Mouse (Mus musculus) ES-Bruce4 (cell line): ENCODE measurements at regions not wholly inside any gene's neighbourhood (a gene's known extent, or its start where the extent isn't known, plus 50 kb on each side); places are given as distances from the start of the nearest gene placed in this dataset.
A peak's percentile ranks its signal among the peaks of the same experiment; 100 is the strongest.

Experiments
- H3K27ac ChIP-seq: 2 replicates; pipeline ENCODE4 v1.5.1; 2012; ENCODE audit warnings: low read length, inconsistent platforms; ENCODE audit not compliant: insufficient read depth
- H3K27me3 ChIP-seq: 2 replicates; pipeline ENCODE4 v1.6.1; 2012; ENCODE audit warnings: mild to moderate bottlenecking, low read length, inconsistent platforms; ENCODE audit not compliant: control insufficient read depth, poor library complexity, insufficient read depth, severe bottlenecking
- H3K36me3 ChIP-seq: 2 replicates; pipeline ENCODE4 v1.6.1; 2012; ENCODE audit warnings: inconsistent platforms, mild to moderate bottlenecking, low read length, moderate library complexity; ENCODE audit not compliant: control insufficient read depth, poor library complexity, insufficient read depth, severe bottlenecking
- H3K4me1 ChIP-seq: one replicate; pipeline ENCODE4 v1.8.1; 2011; ENCODE audit warnings: low read length; ENCODE audit not compliant: control insufficient read depth, insufficient read depth
- H3K4me3 ChIP-seq: 2 replicates; pipeline ENCODE4 v1.5.1; 2011; ENCODE audit warnings: low read depth, mild to moderate bottlenecking, low read length
- H3K9ac ChIP-seq: 2 replicates; pipeline ENCODE4 v1.6.1; 2012; ENCODE audit warnings: low read depth, mild to moderate bottlenecking, inconsistent platforms; ENCODE audit not compliant: poor library complexity, severe bottlenecking
- H3K9me3 ChIP-seq: replicated peaks from 2 replicates; pipeline ENCODE4 v1.6.1; 2012; ENCODE audit warnings: mild to moderate bottlenecking, low read length, inconsistent platforms; ENCODE audit not compliant: control insufficient read depth, poor library complexity, insufficient read depth, severe bottlenecking
- CTCF ChIP-seq: IDR thresholded peaks from one replicate; pipeline ENCODE4 v1.8.1; 2011; ENCODE audit warnings: low read depth, low read length
- EP300 ChIP-seq: IDR thresholded peaks from 2 replicates; pipeline ENCODE4 v1.6.1; 2011; ENCODE audit warnings: low read depth, low read length; ENCODE audit not compliant: insufficient read depth
- POLR2A ChIP-seq: IDR thresholded peaks from one replicate; pipeline ENCODE4 v1.8.1; 2011; ENCODE audit warnings: low read length; ENCODE audit not compliant: insufficient read depth

DNA sequence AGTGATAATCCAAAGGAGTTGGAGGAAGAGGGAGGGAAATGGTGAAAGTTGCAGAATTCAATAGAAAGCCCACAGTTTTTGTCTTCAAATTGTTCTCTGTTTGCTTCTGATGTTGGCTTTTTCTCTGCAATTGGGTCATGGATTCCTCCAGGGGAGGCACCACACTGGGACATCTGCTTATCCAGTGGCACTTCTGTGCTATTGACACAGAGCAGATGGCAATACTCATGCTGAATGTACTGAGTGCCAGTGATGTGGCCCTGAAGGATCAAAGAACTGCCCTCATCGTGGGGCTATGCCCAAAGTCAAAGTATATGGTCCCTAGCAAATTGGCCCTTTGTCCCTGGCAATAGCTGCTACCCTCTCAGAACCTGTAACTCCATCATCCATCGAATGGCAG is 918.9 kb upstream of the Fam160b2 start:
- H3K4me3 ChIP-seq = no peak overlapping the region
- no peak overlapping the region for H3K27ac ChIP-seq
- H3K4me1 ChIP-seq = no peaks in the 10 kb centered on the region
- TF ChIP-seq EP300 (no peak), POLR2A (no peak), CTCF (no peak)
- no peaks in the 10 kb centered on the region for H3K27me3 ChIP-seq
- no peaks in the 10 kb centered on the region; the same call in 1 of the 2 replicates for H3K9me3 ChIP-seq
- no peak overlapping the region for H3K9ac ChIP-seq
- no peaks in the 10 kb centered on the region for H3K36me3 ChIP-seq

DNA sequence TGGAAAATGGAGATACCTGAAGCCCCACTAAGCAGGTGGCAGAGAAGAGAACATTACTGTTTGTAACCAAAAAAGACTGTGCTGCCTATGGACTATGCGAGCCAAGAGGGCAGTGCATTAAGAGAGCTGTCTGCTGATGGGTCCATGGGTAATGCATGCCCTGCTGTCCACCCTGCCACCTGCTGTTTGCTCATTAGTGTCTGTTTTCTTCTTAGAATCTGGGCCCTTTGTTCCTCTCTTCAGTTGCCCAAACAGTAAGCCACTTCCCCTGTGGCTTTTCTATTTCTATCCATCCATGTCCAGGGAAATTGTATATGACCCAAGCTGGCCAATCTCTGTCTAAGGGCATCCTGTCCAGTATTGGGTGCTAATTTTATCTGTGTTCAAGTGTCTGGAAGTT is 901.2 kb upstream of the Fam160b2 start:
- Histone ChIP-seq H3K27ac (no peak overlapping the region), H3K4me1 (no peaks in the 10 kb centered on the region)

DNA sequence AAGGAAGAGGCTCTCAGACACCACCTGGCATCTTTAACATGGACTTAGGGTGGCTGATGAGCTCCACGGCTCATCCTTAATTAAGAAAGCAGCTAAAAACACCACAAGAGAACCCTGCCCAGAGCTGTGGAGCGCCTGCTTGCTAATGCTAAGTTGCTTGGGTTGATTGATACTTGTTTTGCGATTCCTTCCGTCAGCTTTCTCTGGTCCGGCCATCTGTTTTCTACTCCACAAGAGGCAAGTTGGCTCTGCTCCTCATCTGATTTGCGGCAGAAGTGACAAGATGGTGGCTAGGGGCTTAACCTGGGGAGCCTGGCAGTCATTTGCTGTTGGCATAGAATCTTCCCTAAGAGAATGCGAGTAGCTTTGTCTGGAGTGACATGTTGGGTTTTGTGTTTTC is 891.6 kb upstream of the Fam160b2 start:
- TF ChIP-seq EP300 = no peak
- TF ChIP-seq POLR2A = no peak
- TF ChIP-seq CTCF = no peak
- no peaks in the 10 kb centered on the region for H3K4me1 ChIP-seq
- H3K9me3 ChIP-seq = no peaks in the 10 kb centered on the region
- H3K27me3 ChIP-seq = no peaks in the 10 kb centered on the region
- no peak overlapping the region for H3K9ac ChIP-seq
- H3K4me3 ChIP-seq = no peak overlapping the region
- no peak overlapping the region for H3K27ac ChIP-seq
- no peaks in the 10 kb centered on the region for H3K36me3 ChIP-seq

More for the DNA sequence above, 901.2 kb upstream of the Fam160b2 start:
- H3K9ac ChIP-seq = no peak overlapping the region
- H3K4me3 ChIP-seq = no peak overlapping the region
- H3K27me3 ChIP-seq = no peaks in the 10 kb centered on the region
- TF ChIP-seq EP300 (no peak), CTCF (no peak), POLR2A (no peak)
- H3K36me3 ChIP-seq = no peaks in the 10 kb centered on the region
- no peaks in the 10 kb centered on the region for H3K9me3 ChIP-seq

DNA sequence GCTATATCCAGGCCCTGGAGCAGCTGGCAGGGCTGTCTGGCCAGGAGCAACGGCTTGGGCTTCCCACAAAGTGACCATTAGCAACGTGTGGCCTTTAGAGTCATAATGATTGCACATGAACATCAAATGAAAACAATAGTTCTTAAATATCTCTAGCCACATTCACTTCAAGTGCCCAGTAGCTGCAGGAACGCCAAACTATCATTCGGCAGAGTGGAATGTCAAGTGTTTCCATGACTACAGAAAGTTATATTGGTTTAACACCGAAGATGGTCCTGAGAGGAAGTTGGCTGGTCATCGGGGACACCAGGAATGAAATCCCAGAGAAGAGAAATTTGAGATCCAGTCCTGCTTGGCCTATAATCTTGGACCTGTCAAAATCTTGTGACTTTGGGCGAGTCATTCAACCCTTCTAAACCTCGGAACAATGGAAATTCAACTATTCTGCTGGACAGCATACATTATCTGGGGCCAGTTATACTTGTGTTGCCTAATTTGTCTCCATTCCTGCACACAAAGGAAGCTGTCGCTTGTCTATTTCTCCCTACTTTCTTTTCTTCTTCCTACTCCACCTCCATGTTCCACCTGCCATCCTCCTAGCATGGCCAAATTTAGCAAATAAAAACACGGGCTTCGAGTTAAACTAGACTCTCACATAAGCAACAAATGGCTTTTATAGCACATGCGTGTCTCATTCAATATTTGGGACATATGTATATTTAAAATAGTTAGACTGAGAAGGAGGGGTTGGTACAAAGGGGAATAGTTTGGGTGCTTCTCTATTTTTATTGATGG is 886.7 kb upstream of the Fam160b2 start:
- H3K27me3 ChIP-seq = no peaks in the 10 kb centered on the region
- H3K9ac ChIP-seq = no peak overlapping the region
- H3K9me3 ChIP-seq = no peaks in the 10 kb centered on the region
- no peak for TF ChIP-seq CTCF
- no peak for TF ChIP-seq POLR2A
- TF ChIP-seq EP300 = no peak
- H3K4me3 ChIP-seq = no peak overlapping the region
- no peak overlapping the region for H3K27ac ChIP-seq
- no peaks in the 10 kb centered on the region for H3K4me1 ChIP-seq
- no peaks in the 10 kb centered on the region for H3K36me3 ChIP-seq

DNA sequence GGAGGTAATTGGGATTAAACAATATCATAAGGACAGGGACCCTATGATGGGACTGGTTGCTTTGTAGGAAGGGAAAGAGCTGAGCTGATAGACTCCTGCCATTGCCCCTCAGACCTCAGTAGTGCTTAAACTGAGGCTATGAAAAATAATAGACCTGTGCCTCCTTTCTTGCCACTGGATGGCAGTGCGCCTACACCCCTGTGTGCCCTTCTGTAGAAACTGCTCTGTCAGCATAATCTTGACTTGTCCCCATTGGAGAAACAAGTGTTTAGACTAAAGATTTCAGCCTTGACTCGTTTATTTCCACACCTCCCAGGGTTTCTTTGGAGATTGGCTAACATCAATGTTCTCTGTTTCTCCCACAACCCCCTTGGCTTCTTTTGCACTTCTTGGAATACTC is 876.0 kb upstream of the Fam160b2 start:
- Histone ChIP-seq H3K4me3 (no peak overlapping the region), H3K27ac (no peak overlapping the region), H3K27me3 (no peaks in the 10 kb centered on the region), H3K9ac (no peak overlapping the region), H3K9me3 (no peaks in the 10 kb centered on the region), H3K36me3 (no peaks in the 10 kb centered on the region), H3K4me1 (no peaks in the 10 kb centered on the region)
- TF ChIP-seq POLR2A (no peak), CTCF (peak; percentile 21), EP300 (no peak)

DNA sequence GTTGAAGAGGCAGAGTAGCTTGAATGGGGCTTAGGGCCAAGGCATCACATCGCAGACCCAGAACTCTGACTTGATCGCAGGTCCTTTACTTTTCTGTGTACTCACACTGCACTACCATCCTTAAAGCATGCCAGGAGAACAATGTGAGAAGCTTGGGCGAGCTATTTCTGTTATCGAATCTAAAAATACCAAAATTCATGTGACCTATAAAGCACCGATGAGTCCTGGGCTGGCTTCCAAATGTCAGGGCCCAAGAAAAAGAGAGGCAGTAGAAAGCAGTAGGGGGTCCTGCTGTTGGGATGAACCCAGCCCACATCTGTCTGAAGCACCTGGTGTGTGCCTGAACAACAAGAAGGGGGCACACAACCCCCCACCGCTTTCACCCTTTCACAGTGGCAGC is 874.3 kb upstream of the Fam160b2 start:
- Histone ChIP-seq H3K9me3 (no peaks in the 10 kb centered on the region), H3K4me1 (no peaks in the 10 kb centered on the region), H3K36me3 (no peaks in the 10 kb centered on the region), H3K9ac (no peak overlapping the region), H3K4me3 (no peak overlapping the region), H3K27me3 (no peaks in the 10 kb centered on the region), H3K27ac (no peak overlapping the region)
- TF ChIP-seq CTCF = no peak
- no peak for TF ChIP-seq EP300
- TF ChIP-seq POLR2A = no peak
